Mouse (Mus musculus) frontal cortex, postnatal 25 days (tissue): ENCODE data around the gene Dusp5.
"Not testable (repeated sequence)": the region's sequence is repeated elsewhere in the genome, so short reads cannot be mapped to it uniquely, and the experiment has no call there.

Experiments
- DNase-seq, 2 experiments: peaks; one replicate each; pipeline ENCODE4 v3.0.0; 2022; ENCODE audit warnings: low spot score in 2 of 2

Gene Dusp5

GRCm38 (mm10) chr19:53528752-53529454, at the start of gene Dusp5:
Gene Dusp5 (plus strand): TSS chr19:53529109.
- DNase-seq = peak; percentile 89 to 92

- no peak for DNase-seq
These were observed 49.3 kb upstream of the Dusp5 start for GRCm38 (mm10) chr19:53479590-53479989.

- DNase-seq = no peak
These were observed 46.8 kb upstream of the Dusp5 start for GRCm38 (mm10) chr19:53482093-53482492.

- DNase-seq = no peak
These were observed 46.4 kb upstream of the Dusp5 start for GRCm38 (mm10) chr19:53482527-53482926.

- DNase-seq = no peak
These were observed 44.9 kb upstream of the Dusp5 start for GRCm38 (mm10) chr19:53483984-53484383.

GRCm38 (mm10) chr19:53484918-53485317, 44.0 kb upstream of the Dusp5 start:
- no peak for DNase-seq

GRCm38 (mm10) chr19:53489187-53489586, 39.7 kb upstream of the Dusp5 start:
- DNase-seq = no peak

GRCm38 (mm10) chr19:53489910-53490309, 39.0 kb upstream of the Dusp5 start:
- no peak for DNase-seq

- no peak for DNase-seq
These were observed 38.0 kb upstream of the Dusp5 start for GRCm38 (mm10) chr19:53490898-53491297.

- DNase-seq = no peak
These were observed 36.4 kb upstream of the Dusp5 start for GRCm38 (mm10) chr19:53492528-53492927.

GRCm38 (mm10) chr19:53493866-53494265, 35.0 kb upstream of the Dusp5 start:
- DNase-seq = no peak

GRCm38 (mm10) chr19:53497910-53498309, 31.0 kb upstream of the Dusp5 start:
- DNase-seq = no peak

GRCm38 (mm10) chr19:53499049-53499448, 29.9 kb upstream of the Dusp5 start:
- DNase-seq = no peak

GRCm38 (mm10) chr19:53499451-53499940, 29.4 kb upstream of the Dusp5 start:
- no peak for DNase-seq

GRCm38 (mm10) chr19:53500298-53501006, 28.5 kb upstream of the Dusp5 start:
- DNase-seq = peak; percentile 14 to 44

- not testable (repeated sequence) for DNase-seq
These were observed 27.7 kb upstream of the Dusp5 start for GRCm38 (mm10) chr19:53501239-53501638.

GRCm38 (mm10) chr19:53501765-53502164, 27.1 kb upstream of the Dusp5 start:
- no peak for DNase-seq

GRCm38 (mm10) chr19:53502891-53503371, 26.0 kb upstream of the Dusp5 start:
- DNase-seq = peak; percentile 13 to 28

- no peak for DNase-seq
These were observed 24.7 kb upstream of the Dusp5 start for GRCm38 (mm10) chr19:53504181-53504580.

GRCm38 (mm10) chr19:53505728-53506127, 23.2 kb upstream of the Dusp5 start:
- DNase-seq = no peak

- no peak for DNase-seq
These were observed 21.4 kb upstream of the Dusp5 start for GRCm38 (mm10) chr19:53507497-53507896.

- DNase-seq = no peak
These were observed 17.5 kb upstream of the Dusp5 start for GRCm38 (mm10) chr19:53511244-53511934.
